Mouse (Mus musculus) heart, postnatal 0 days (tissue): ENCODE data around the gene Hnf4a.

Source experiments
- CTCF ChIP-seq: IDR thresholded peaks from 2 replicates; pipeline ENCODE4 v1.5.1; 2016; ENCODE audit warnings: antibody characterized with exemption, control low read depth, low read depth
- EP300 ChIP-seq: IDR thresholded peaks from 2 replicates; pipeline ENCODE4 v1.6.1; 2016; ENCODE audit warnings: antibody characterized with exemption, low read depth

DNA sequence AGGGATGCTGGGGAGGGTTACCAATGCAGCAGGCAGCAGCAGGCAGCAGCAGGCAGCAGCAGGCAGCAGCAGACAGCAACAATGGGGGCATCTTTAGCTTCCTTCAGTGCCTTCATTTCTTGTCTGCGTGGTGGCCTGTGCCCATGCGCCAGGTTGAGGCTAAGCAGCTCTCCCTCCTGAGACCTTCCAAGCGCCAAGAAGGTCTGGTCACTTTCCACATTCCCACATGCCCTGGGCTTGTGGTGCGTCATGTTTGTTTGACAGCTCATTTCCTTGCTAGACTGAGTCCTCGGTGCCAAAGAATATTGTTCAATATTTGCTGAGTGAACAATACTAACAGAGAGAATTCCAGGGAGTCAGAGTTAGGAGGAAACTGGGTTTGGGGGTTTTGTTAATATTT is 12.6 kb upstream of the Hnf4a start:
- TF ChIP-seq EP300 (no peak), CTCF (no peak)
